8 mouse cellular contexts compared by ENCODE assay signal in the genomic region with DNA sequence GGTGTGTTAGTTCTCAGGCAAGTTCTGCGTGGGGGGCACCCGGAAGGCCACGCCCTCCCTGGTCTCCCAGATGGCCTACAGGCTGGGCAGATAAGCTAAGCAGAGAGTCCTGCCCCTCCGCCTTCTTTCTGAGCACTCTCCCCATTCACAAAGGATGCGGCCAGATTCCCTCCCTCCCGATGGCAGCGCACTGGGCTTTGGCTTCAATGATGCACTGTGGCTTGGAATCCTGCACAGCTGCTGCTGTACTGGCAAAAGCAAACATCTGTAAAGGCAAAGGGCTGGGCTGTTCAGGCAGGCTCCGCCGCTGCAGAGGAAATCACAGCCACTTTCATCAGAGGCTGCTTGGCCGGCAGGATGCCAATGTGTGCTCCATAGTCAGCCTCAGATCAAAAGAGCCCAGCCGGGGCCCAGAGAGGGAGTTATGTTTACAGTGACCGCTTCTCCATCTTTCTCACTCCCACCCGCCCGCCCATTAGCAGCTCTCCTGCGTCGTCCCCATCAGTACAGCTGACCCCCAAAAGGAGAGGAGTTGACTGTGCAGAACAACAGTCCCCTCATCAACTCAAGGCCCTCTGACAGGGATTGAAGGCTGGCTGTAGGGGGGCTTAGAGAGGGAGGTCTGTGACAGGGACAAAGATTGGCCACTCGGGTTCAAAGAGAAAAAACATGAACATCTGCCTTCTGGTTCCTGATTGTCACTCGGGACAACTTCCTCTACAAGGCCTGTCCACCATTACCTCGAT. TPM values are rescaled to one million over a fixed set of nuclear protein-coding genes. Genes with fewer than 3 reads are reported as not detected.
DNase-seq lines count a peak whose midpoint lies in the region; ATAC-seq and TF ChIP-seq lines count a peak whose summit lies in the region.

No protein-coding gene starts in this region.

- H3K36me3 ChIP-seq in forebrain, postnatal 0 days (ENCODE audit: insufficient read depth) = peaks cover 43% of the 10 kb centered on the region
- H3K36me3 ChIP-seq in intestine, embryonic 14.5 days (ENCODE audit: control insufficient read depth, insufficient read depth, low read length) = peaks cover 43% of the 10 kb centered on the region
- peaks cover 21% of the 10 kb centered on the region for H3K36me3 ChIP-seq in lung, embryonic 16.5 days (ENCODE audit: control insufficient read depth, insufficient read depth, low read length)

- H3K4me1 ChIP-seq in forebrain, postnatal 0 days (ENCODE audit: insufficient read depth) = peaks cover 23% of the 10 kb centered on the region
- H3K4me1 ChIP-seq in intestine, embryonic 14.5 days (replicated peaks; ENCODE audit: control insufficient read depth, insufficient read depth, low read length) = peaks cover 36% of the 10 kb centered on the region
- peaks cover 49% of the 10 kb centered on the region for H3K4me1 ChIP-seq in lung, embryonic 16.5 days (replicated peaks; ENCODE audit: control insufficient read depth, insufficient read depth, low read length)

- no peaks in the 10 kb centered on the region for H3K27me3 ChIP-seq in forebrain, postnatal 0 days (ENCODE audit: insufficient read depth, low read length)
- no peaks in the 10 kb centered on the region for H3K27me3 ChIP-seq in intestine, embryonic 14.5 days (replicated peaks; ENCODE audit: control insufficient read depth, insufficient read depth, low read length)
- no peaks in the 10 kb centered on the region for H3K27me3 ChIP-seq in lung, embryonic 16.5 days (ENCODE audit: control insufficient read depth, insufficient read depth, low read depth, low read length)

- no peak overlapping the region for H3K4me3 ChIP-seq in forebrain, postnatal 0 days (ENCODE audit: low read depth, low read length)
- H3K4me3 ChIP-seq in intestine, embryonic 14.5 days (ENCODE audit: low read depth, low read length) = no peak overlapping the region
- H3K4me3 ChIP-seq in lung, embryonic 16.5 days (ENCODE audit: low read length) = peak overlapping the region; percentile 4; the same call in 1 of the 2 replicates

- no peaks in the 10 kb centered on the region for H3K9me3 ChIP-seq in forebrain, postnatal 0 days (ENCODE audit: low read length)
- H3K9me3 ChIP-seq in intestine, embryonic 14.5 days (ENCODE audit: control insufficient read depth, low read length) = no peaks in the 10 kb centered on the region
- H3K9me3 ChIP-seq in lung, embryonic 16.5 days (ENCODE audit: control insufficient read depth, low read length) = no peaks in the 10 kb centered on the region

- peak; percentile 68 for ATAC-seq in forebrain, postnatal 0 days
- peak; percentile 48 for ATAC-seq in intestine, embryonic 14.5 days (replicated peaks; ENCODE audit: low FRiP score, low TSS enrichment, low read depth)
- ATAC-seq in lung, embryonic 16.5 days (ENCODE audit: low read depth) = peak; percentile 92

- no peak for TF ChIP-seq POLR2A in brain, embryonic 14.5 days (IDR thresholded peaks at IDR 0.05; ENCODE audit: borderline replicate concordance, extremely low read depth, insufficient read depth, insufficient read length, poor library complexity, severe bottlenecking)

- H3K9ac ChIP-seq in forebrain, postnatal 0 days = peak overlapping the region; percentile 25; the same call in 1 of the 2 replicates
- H3K9ac ChIP-seq in intestine, embryonic 14.5 days (ENCODE audit: low read length) = no peak overlapping the region
- H3K9ac ChIP-seq in lung, embryonic 16.5 days (ENCODE audit: low read length) = peak overlapping the region; percentile 50

- DNase-seq in layer of hippocampus, postnatal 14 days (ENCODE audit: low spot score in 2 of 2) = peak; percentile 55 to 66
- DNase-seq in layer of hippocampus, adult 9-10 months (ENCODE audit: low spot score) = no peak
- DNase-seq in brain, embryonic 14.5 days (ENCODE audit: low read depth) = peak; percentile 91
- DNase-seq in forebrain, postnatal 0 days = peak; percentile 68
- peak; percentile 74 for DNase-seq in intestine, embryonic 14.5 days (ENCODE audit: low spot score)
- DNase-seq in retina, embryonic 14.5 days (ENCODE audit: low spot score) = peak; percentile 67
- DNase-seq in left cerebral cortex, adult 11 months (ENCODE audit: low spot score) = no peak

- TF ChIP-seq CTCF in brain, embryonic 14.5 days (IDR thresholded peaks at IDR 0.05; ENCODE audit: borderline replicate concordance, extremely low read depth, insufficient read depth, insufficient read length) = no peak
- no peak for TF ChIP-seq CTCF in forebrain, postnatal 0 days (IDR thresholded peaks at IDR 0.05; ENCODE audit: low read depth)

- WGBS in forebrain, postnatal 0 days = 7% methylated on average over 19 of the region's 19 CpGs
- WGBS in intestine, embryonic 14.5 days = 9% methylated on average over 19 of the region's 19 CpGs
- WGBS in lung, embryonic 16.5 days = 6% methylated on average over 19 of the region's 19 CpGs

- peak overlapping the region; percentile 27; the same call in 1 of the 2 replicates for H3K4me2 ChIP-seq in forebrain, postnatal 0 days (ENCODE audit: low read depth)
- peak overlapping the region; percentile 31 for H3K4me2 ChIP-seq in intestine, embryonic 14.5 days (ENCODE audit: low read length)
- peak overlapping the region; percentile 39 for H3K4me2 ChIP-seq in lung, embryonic 16.5 days (ENCODE audit: low read depth, low read length)

- peak overlapping the region; percentile 60 for H3K27ac ChIP-seq in forebrain, postnatal 0 days (ENCODE audit: low read depth, low read length)
- H3K27ac ChIP-seq in intestine, embryonic 14.5 days (ENCODE audit: low read depth) = peak overlapping the region; percentile 77
- H3K27ac ChIP-seq in lung, embryonic 16.5 days (ENCODE audit: low read length) = peak overlapping the region; percentile 96

RNA-seq across cellular contexts. Expression of a gene that starts 21.0 kb away (rescaled TPM):
- 10 to 100 TPM; 35.9 to 41.0 TPM for total RNA-seq in layer of hippocampus, postnatal 14 days (2021)
- polyA plus RNA-seq in brain, embryonic 14.5 days (2012; rRNA removed) = 79.9 and 107 TPM in 2 replicates
- 62.0 and 62.2 TPM in 2 replicates for total RNA-seq in forebrain, postnatal 0 days (2014; rRNA removed)
- 76.5 and 90.8 TPM in 2 replicates for polyA plus RNA-seq in forebrain, postnatal 0 days (2015; fragmentation: Nextera tagmentation; extraction: Ambion mirVana)
- 26.4 and 27.7 TPM in 2 replicates for polyA plus RNA-seq in intestine, embryonic 14.5 days (2014; fragmentation: Nextera tagmentation; extraction: Ambion mirVana)
- polyA plus RNA-seq in lung, embryonic 16.5 days (2015; fragmentation: Nextera tagmentation; extraction: Ambion mirVana) = 39.2 and 41.6 TPM in 2 replicates

RNA-seq across cellular contexts. Expression of a gene that starts 37.7 kb away (rescaled TPM):
- 10 to 100 TPM; 61.2 to 63.8 TPM for total RNA-seq in layer of hippocampus, postnatal 14 days (2021)
- 17.7 and 23.9 TPM in 2 replicates for polyA plus RNA-seq in brain, embryonic 14.5 days (2012; rRNA removed)
- 52.2 and 55.0 TPM in 2 replicates for total RNA-seq in forebrain, postnatal 0 days (2014; rRNA removed)
- 22.2 and 29.8 TPM in 2 replicates for polyA plus RNA-seq in forebrain, postnatal 0 days (2015; fragmentation: Nextera tagmentation; extraction: Ambion mirVana)
- polyA plus RNA-seq in intestine, embryonic 14.5 days (2014; fragmentation: Nextera tagmentation; extraction: Ambion mirVana) = 14.7 and 17.5 TPM in 2 replicates
- polyA plus RNA-seq in lung, embryonic 16.5 days (2015; fragmentation: Nextera tagmentation; extraction: Ambion mirVana) = 13.8 and 14.5 TPM in 2 replicates

Comparison
In these comparisons a context has a peak if more than half of its experiments do, and no peak if none do; other contexts are left out.
1. DNase-seq: peak in layer of hippocampus, postnatal 14 days (2 of 2), brain, embryonic 14.5 days (single experiment), forebrain, postnatal 0 days (single experiment), intestine, embryonic 14.5 days (single experiment) and retina, embryonic 14.5 days (single experiment); none in layer of hippocampus, adult 9-10 months (single experiment) and left cerebral cortex, adult 11 months (single experiment).
2. Peak in every context shown above with its lines, with median percentiles within 50 percentile points of each other: ATAC-seq, H3K27ac ChIP-seq and H3K4me2 ChIP-seq.